Mouse (Mus musculus): ENCODE measurements at regions not wholly inside any gene's neighbourhood (a gene's known extent, or its start where the extent isn't known, plus 50 kb on each side); places are given as distances from the start of the nearest gene placed in this dataset.

GRCm38 (mm10) chr2:19714025-19714424 lies 56.5 kb downstream of the Otud1 start:
- H3K9ac ChIP-seq (replicated peaks; ENCODE audit: low read depth, low read length) = no peak overlapping the region
- H3K4me1 ChIP-seq (ENCODE audit: control insufficient read depth, insufficient read depth, low read length) = no peaks in the 10 kb centered on the region
- H3K9me3 ChIP-seq (ENCODE audit: control insufficient read depth, low read length) = no peaks in the 10 kb centered on the region
- H3K4me3 ChIP-seq (ENCODE audit: low read depth, low read length) = no peak overlapping the region
- WGBS = 76% methylated on average over 3 of the region's 3 CpGs
- no peak overlapping the region for H3K27ac ChIP-seq (ENCODE audit: low read depth, low read length)
- no peaks in the 10 kb centered on the region for H3K36me3 ChIP-seq (ENCODE audit: control insufficient read depth, insufficient read depth, low read length)
- no peaks in the 10 kb centered on the region for H3K27me3 ChIP-seq (ENCODE audit: control insufficient read depth, insufficient read depth, low read length)
- no peak for ATAC-seq (ENCODE audit: low read depth)
- H3K4me2 ChIP-seq (ENCODE audit: low read depth, low read length) = no peak overlapping the region

- Histone ChIP-seq H3K9ac (replicated peaks; ENCODE audit: low read depth, low read length) (no peak overlapping the region), H3K4me2 (ENCODE audit: low read depth, low read length) (peak overlapping the region; percentile 2; the same call in 1 of the 2 replicates), H3K27ac (ENCODE audit: low read depth, low read length) (no peak overlapping the region), H3K36me3 (ENCODE audit: control insufficient read depth, insufficient read depth, low read length) (no peaks in the 10 kb centered on the region), H3K4me3 (ENCODE audit: low read depth, low read length) (no peak overlapping the region), H3K4me1 (ENCODE audit: control insufficient read depth, insufficient read depth, low read length) (no peaks in the 10 kb centered on the region), H3K27me3 (ENCODE audit: control insufficient read depth, insufficient read depth, low read length) (no peaks in the 10 kb centered on the region), H3K9me3 (ENCODE audit: control insufficient read depth, low read length) (no peaks in the 10 kb centered on the region)
- peak; percentile 92 for ATAC-seq (ENCODE audit: low read depth)
- WGBS = 30% methylated on average over 11 of the region's 11 CpGs
These were observed 58.1 kb downstream of the Otud1 start for GRCm38 (mm10) chr2:19715564-19716238.

GRCm38 (mm10) chr2:19716388-19716787 lies 58.8 kb downstream of the Otud1 start:
- no peak for ATAC-seq (ENCODE audit: low read depth)
- H3K27me3 ChIP-seq (ENCODE audit: control insufficient read depth, insufficient read depth, low read length) = no peaks in the 10 kb centered on the region
- no peak overlapping the region for H3K9ac ChIP-seq (replicated peaks; ENCODE audit: low read depth, low read length)
- H3K4me3 ChIP-seq (ENCODE audit: low read depth, low read length) = no peak overlapping the region
- H3K9me3 ChIP-seq (ENCODE audit: control insufficient read depth, low read length) = no peaks in the 10 kb centered on the region
- no peaks in the 10 kb centered on the region for H3K36me3 ChIP-seq (ENCODE audit: control insufficient read depth, insufficient read depth, low read length)
- H3K4me1 ChIP-seq (ENCODE audit: control insufficient read depth, insufficient read depth, low read length) = no peaks in the 10 kb centered on the region
- no peak overlapping the region for H3K27ac ChIP-seq (ENCODE audit: low read depth, low read length)
- no peak overlapping the region for H3K4me2 ChIP-seq (ENCODE audit: low read depth, low read length)
- WGBS = 92% methylated on average over 5 of the region's 5 CpGs

GRCm38 (mm10) chr2:19726085-19726484 lies 68.5 kb downstream of the Otud1 start:
- H3K27me3 ChIP-seq (ENCODE audit: control insufficient read depth, insufficient read depth, low read length) = no peaks in the 10 kb centered on the region
- no peak overlapping the region for H3K9ac ChIP-seq (replicated peaks; ENCODE audit: low read depth, low read length)
- no peak overlapping the region for H3K4me3 ChIP-seq (ENCODE audit: low read depth, low read length)
- no peaks in the 10 kb centered on the region for H3K4me1 ChIP-seq (ENCODE audit: control insufficient read depth, insufficient read depth, low read length)
- H3K9me3 ChIP-seq (ENCODE audit: control insufficient read depth, low read length) = no peaks in the 10 kb centered on the region
- ATAC-seq (ENCODE audit: low read depth) = no peak
- no peak overlapping the region for H3K27ac ChIP-seq (ENCODE audit: low read depth, low read length)
- no peak overlapping the region for H3K4me2 ChIP-seq (ENCODE audit: low read depth, low read length)
- 90% methylated on average over 6 of the region's 6 CpGs for WGBS
- H3K36me3 ChIP-seq (ENCODE audit: control insufficient read depth, insufficient read depth, low read length) = no peaks in the 10 kb centered on the region

- 9% methylated on average over 9 of the region's 9 CpGs for WGBS
- Histone ChIP-seq H3K27me3 (ENCODE audit: control insufficient read depth, insufficient read depth, low read length) (no peaks in the 10 kb centered on the region), H3K4me3 (ENCODE audit: low read depth, low read length) (no peak overlapping the region), H3K36me3 (ENCODE audit: control insufficient read depth, insufficient read depth, low read length) (no peaks in the 10 kb centered on the region), H3K9me3 (ENCODE audit: control insufficient read depth, low read length) (no peaks in the 10 kb centered on the region), H3K27ac (ENCODE audit: low read depth, low read length) (no peak overlapping the region), H3K9ac (replicated peaks; ENCODE audit: low read depth, low read length) (no peak overlapping the region), H3K4me2 (ENCODE audit: low read depth, low read length) (no peak overlapping the region), H3K4me1 (ENCODE audit: control insufficient read depth, insufficient read depth, low read length) (no peaks in the 10 kb centered on the region)
- ATAC-seq (ENCODE audit: low read depth) = no peak
These were observed 69.4 kb downstream of the Otud1 start for GRCm38 (mm10) chr2:19726904-19727303.

GRCm38 (mm10) chr2:19732922-19733859 lies 75.6 kb downstream of the Otud1 start:
- no peak overlapping the region for H3K4me3 ChIP-seq (ENCODE audit: low read depth, low read length)
- H3K9ac ChIP-seq (replicated peaks; ENCODE audit: low read depth, low read length) = no peak overlapping the region
- 52% methylated on average over 12 of the region's 12 CpGs for WGBS
- H3K27ac ChIP-seq (ENCODE audit: low read depth, low read length) = no peak overlapping the region
- ATAC-seq (ENCODE audit: low read depth) = peak; percentile 57
- no peaks in the 10 kb centered on the region for H3K4me1 ChIP-seq (ENCODE audit: control insufficient read depth, insufficient read depth, low read length)
- H3K9me3 ChIP-seq (ENCODE audit: control insufficient read depth, low read length) = no peaks in the 10 kb centered on the region
- H3K4me2 ChIP-seq (ENCODE audit: low read depth, low read length) = no peak overlapping the region
- no peaks in the 10 kb centered on the region for H3K27me3 ChIP-seq (ENCODE audit: control insufficient read depth, insufficient read depth, low read length)
- no peaks in the 10 kb centered on the region for H3K36me3 ChIP-seq (ENCODE audit: control insufficient read depth, insufficient read depth, low read length)

- Histone ChIP-seq H3K4me1 (ENCODE audit: control insufficient read depth, insufficient read depth, low read length) (no peaks in the 10 kb centered on the region), H3K36me3 (ENCODE audit: control insufficient read depth, insufficient read depth, low read length) (no peaks in the 10 kb centered on the region), H3K9ac (replicated peaks; ENCODE audit: low read depth, low read length) (no peak overlapping the region), H3K4me2 (ENCODE audit: low read depth, low read length) (no peak overlapping the region), H3K27ac (ENCODE audit: low read depth, low read length) (no peak overlapping the region), H3K4me3 (ENCODE audit: low read depth, low read length) (no peak overlapping the region), H3K27me3 (ENCODE audit: control insufficient read depth, insufficient read depth, low read length) (no peaks in the 10 kb centered on the region), H3K9me3 (ENCODE audit: control insufficient read depth, low read length) (no peaks in the 10 kb centered on the region)
- 87% methylated on average over 12 of the region's 12 CpGs for WGBS
- no peak for ATAC-seq (ENCODE audit: low read depth)
These were observed 76.8 kb downstream of the Otud1 start for GRCm38 (mm10) chr2:19734164-19734870.

GRCm38 (mm10) chr2:19741508-19741907 lies 84.0 kb downstream of the Otud1 start:
- Histone ChIP-seq H3K4me1 (ENCODE audit: control insufficient read depth, insufficient read depth, low read length) (no peaks in the 10 kb centered on the region), H3K4me3 (ENCODE audit: low read depth, low read length) (no peak overlapping the region), H3K9me3 (ENCODE audit: control insufficient read depth, low read length) (no peaks in the 10 kb centered on the region), H3K9ac (replicated peaks; ENCODE audit: low read depth, low read length) (no peak overlapping the region), H3K27ac (ENCODE audit: low read depth, low read length) (no peak overlapping the region), H3K36me3 (ENCODE audit: control insufficient read depth, insufficient read depth, low read length) (no peaks in the 10 kb centered on the region), H3K27me3 (ENCODE audit: control insufficient read depth, insufficient read depth, low read length) (no peaks in the 10 kb centered on the region), H3K4me2 (ENCODE audit: low read depth, low read length) (no peak overlapping the region)
- no peak for ATAC-seq (ENCODE audit: low read depth)

- ATAC-seq (ENCODE audit: low read depth) = peak; percentile 41; the same call in 1 of the 2 replicates
- 52% methylated on average over 4 of the region's 4 CpGs for WGBS
- no peak overlapping the region for H3K4me2 ChIP-seq (ENCODE audit: low read depth, low read length)
- no peaks in the 10 kb centered on the region for H3K4me1 ChIP-seq (ENCODE audit: control insufficient read depth, insufficient read depth, low read length)
- H3K36me3 ChIP-seq (ENCODE audit: control insufficient read depth, insufficient read depth, low read length) = no peaks in the 10 kb centered on the region
- H3K27ac ChIP-seq (ENCODE audit: low read depth, low read length) = no peak overlapping the region
- no peaks in the 10 kb centered on the region for H3K27me3 ChIP-seq (ENCODE audit: control insufficient read depth, insufficient read depth, low read length)
- H3K9me3 ChIP-seq (ENCODE audit: control insufficient read depth, low read length) = no peaks in the 10 kb centered on the region
- no peak overlapping the region for H3K4me3 ChIP-seq (ENCODE audit: low read depth, low read length)
- no peak overlapping the region for H3K9ac ChIP-seq (replicated peaks; ENCODE audit: low read depth, low read length)
These were observed 85.9 kb downstream of the Otud1 start for GRCm38 (mm10) chr2:19743467-19743866.
